Mouse (Mus musculus) lung, postnatal 0 days (tissue): ENCODE results near the gene Slc26a3.
A peak's percentile ranks its signal among the peaks of the same experiment; 100 is the strongest.

Experiments used
- CTCF ChIP-seq: IDR thresholded peaks from 2 replicates; pipeline ENCODE4 v1.5.1; 2016; ENCODE audit warnings: antibody characterized with exemption, mild to moderate bottlenecking
- EP300 ChIP-seq: IDR thresholded peaks from 2 replicates; pipeline ENCODE4 v1.6.1; 2016; ENCODE audit warnings: antibody characterized with exemption, mild to moderate bottlenecking, control low read depth

DNA sequence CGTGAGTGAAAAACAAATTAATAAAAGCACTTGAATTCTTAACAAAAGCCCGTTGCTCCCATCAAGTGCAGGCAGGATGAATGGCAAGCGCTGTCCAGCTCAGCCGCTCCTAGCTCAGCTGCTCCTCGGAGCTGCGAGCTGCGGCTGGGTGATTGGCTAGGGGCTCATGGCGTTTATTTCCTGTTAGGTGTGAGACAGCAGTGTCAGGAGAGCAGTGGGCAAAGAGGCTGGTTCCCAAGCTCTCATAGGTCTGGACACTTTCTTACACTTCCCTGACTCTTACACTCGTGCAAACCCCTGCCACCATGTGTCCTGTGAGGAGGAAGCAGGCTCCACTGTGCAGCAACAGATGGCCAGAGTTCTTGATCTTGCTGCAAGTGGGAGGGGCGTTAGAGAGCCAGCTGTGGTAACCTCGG lies 53.5 kb downstream of the Slc26a3 start:
- 0 out of 2 replicates have a peak, but pooled peaks have one; percentile 21 for TF ChIP-seq CTCF
- no peak for TF ChIP-seq EP300
